Mouse (Mus musculus) cerebellum, adult 18-20 months (tissue): ENCODE results near the gene Rps18.
"Not testable (repeated sequence)": the region's sequence is repeated elsewhere in the genome, so short reads cannot be mapped to it uniquely, and the experiment has no call there.

Experiments used
- DNase-seq, 2 experiments: peaks; one replicate each; pipeline ENCODE4 v3.0.0; 2021

Rps18 gene

DNA sequence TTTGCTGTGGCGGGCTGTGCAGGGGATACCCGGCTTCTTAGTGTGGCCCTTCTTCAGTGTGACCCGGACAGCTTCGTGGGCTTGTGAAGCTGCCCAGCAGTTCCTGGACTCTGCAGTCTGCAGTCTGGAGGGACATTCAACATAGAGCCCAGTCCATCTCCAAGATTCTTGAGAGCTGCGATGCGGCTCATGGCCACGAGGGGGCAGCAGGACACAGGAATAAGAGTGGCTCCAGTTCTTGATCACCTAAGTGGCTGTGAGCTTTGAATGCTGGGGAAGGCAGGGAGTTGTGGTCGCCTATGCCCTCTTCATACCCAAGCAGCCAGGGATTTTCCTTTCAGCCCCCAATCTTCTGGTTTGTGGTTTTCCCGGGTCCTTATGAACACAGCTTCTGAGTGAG is 12.7 kb upstream of the Rps18 start:
- DNase-seq, result peak; percentile 72 to 84

DNA sequence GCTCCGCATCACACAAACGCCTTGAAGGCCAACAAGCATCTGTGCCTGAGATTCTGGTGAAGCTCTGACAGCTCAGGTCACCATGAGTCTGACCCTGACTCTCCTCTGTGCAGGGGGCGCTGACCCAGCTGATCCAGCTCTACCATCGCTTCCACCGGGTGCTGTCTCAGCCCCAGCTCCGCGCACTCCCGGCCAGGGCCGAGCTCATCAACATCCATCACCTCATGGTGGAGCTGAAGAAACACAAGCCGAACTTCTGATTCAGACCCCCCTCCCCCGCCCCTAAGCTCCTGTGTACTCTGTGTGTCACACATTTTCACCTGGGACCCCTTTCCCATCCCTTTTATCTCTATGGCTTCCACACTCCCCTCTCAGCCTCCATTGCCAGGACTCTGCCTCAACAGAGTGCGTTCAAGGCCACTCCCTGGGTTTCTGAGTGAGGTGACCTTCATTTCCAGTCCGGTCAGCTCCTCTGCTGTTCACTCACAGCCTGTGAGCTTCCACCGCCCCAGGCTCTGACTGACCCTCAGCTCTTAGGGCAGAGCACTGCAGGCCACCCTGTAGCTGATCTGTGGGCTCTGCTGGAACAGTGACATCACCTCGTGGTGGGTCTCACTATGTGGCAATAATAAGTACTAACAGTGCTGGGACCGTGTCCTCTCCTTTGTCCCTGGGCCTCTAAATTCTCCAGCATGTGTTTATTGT is 10.2 kb upstream of the Rps18 start:
- DNase-seq, result no peak

DNA sequence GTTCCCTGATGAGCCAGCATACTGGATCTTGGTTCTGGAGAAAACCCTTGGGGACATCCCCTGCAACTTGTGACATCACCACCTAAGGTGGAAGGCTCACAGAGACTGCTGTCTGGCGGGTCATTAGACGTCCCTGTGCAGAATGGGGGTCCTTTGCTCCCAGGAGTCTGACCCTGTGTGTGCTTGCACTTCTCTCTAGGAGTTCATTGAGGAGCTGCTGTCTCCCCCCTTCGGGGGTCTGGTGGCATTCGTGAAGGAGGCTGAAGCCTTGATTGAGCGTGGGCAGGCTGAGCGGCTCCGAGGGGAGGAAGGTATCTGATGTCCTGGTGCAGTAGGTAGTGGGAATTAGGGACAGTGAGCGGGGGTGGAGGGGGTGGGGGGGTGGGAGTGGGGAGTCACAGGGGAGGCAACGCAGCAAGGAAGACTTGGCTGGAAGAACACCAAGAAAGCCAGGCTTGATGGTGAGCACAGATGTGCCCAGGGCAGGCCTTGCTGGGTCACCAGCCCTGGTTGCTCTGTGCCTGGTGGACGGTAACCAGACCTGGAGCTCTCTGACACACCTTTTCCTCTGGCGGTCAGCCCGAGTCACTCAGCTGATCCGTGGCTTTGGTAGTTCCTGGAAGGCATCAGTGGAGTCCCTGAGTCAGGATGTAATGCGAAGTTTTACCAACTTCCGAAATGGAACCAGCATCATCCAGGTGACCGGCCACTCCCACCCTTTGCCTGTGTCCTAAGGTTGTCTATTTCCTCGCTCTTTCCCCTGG is 9.5 kb upstream of the Rps18 start:
- DNase-seq, result no peak

DNA sequence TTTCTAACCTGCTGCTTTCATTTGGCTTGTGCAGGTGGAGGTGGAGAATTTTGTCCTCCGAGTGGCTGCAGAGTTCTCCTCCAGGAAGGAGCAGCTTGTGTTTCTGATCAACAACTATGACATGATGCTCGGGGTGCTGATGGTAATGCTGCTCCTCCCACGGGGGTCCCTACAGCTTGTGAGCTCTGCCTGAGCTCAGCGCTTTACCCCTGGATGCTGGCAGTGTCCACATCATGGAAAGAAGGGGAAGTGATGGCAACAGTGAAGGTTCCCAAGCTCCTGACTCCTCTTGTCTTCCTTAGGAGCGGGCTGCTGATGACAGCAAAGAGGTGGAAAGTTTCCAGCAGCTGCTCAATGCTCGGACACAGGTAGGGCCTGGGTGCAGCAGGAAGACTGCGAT is 7.1 kb upstream of the Rps18 start:
- no peak for DNase-seq

DNA sequence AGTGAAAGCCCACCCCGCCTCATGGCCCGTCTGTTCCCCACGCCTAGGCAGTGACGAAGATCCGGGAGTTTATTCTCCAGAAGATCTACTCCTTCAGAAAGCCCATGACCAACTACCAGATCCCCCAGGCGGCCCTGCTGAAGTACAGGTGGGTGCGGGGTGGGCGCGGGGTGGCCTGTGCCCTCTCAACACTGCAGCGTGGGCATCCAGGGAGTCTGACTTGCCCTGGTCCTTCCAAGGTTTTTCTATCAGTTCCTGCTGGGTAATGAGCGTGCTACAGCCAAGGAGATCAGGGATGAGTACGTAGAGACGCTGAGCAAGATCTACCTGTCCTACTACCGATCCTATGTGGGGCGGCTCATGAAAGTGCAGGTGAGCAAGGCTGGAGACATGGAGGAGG is 4.1 kb upstream of the Rps18 start:
- no peak for DNase-seq

DNA sequence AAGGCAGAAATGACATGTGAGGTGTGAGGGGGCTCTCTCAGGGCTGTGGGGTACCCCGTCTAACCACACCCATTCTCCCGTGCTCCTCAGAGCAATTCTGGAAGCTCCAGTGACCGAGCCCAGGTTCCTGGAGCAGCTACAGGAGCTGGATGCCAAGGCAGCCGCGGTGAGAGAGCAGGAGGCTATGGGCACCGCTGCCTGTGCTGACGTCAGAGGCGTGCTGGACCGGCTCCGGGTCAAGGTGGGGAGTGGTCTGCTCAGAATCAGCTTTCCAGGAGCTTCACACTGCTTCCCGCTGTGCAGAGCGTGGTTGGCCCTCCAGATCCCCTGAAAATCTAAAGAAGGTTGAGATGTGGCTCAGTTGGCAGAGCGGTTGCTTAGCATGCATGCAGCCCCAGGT is 3.3 kb upstream of the Rps18 start:
- DNase-seq, result no peak

DNA sequence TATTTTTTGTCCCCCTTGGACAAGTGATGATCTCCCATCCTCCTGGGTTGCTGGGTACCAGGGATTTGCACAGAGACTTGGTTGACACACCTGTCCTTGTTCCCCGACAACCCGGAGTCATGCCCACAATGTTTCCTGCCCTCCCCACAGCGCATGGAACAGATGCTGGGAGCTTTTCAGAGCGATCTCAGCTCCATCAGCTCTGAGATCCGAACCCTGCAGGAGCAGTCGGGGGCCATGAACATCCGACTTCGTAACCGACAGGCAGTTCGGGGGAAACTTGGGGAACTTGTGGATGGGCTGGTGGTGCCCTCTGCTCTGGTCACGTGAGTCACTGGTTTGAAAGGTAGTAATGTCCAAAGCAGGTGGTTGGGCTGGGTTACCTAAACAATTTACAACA is 2.6 kb upstream of the Rps18 start:
- no peak for DNase-seq

DNA sequence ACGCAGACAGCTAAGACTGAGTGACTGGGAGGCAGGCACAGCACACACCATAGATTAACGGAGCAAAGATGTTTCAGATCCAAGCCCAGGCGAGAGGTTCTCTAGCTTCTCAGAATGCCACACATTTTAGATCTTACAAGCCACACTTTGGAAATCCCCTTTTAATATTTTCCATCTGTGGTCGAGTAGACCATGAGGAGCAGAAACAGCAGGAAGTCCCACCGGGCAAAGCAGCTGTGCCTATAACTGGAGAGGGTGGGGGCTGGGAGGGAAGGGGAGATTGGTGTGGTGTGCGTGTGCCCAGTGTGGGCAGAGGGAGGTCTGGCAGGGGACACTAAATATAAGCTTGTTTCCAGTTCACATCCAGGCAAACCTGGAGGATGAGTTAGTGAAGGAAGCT is 1.7 kb upstream of the Rps18 start:
- DNase-seq, result no peak

DNA sequence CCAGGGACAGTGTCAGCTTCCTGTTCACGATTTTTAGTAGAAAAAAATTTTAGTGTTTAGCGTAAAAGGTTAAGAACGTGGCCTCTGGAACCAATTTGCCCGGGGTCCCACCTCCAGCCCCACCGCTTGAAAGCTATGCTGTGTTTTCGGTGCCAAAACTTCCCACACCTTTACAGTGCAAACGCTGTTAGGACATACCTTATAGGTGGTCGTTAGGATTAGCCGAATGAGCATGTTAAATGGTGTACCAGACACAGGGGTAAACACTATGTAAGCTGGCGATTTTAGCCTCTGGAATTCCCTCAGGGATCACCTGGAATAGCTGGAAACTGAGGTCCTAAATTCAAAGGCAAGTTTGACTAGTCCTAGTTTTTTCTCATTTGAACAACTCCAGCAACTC is 535 bp upstream of the Rps18 start:
- no peak for DNase-seq

DNA sequence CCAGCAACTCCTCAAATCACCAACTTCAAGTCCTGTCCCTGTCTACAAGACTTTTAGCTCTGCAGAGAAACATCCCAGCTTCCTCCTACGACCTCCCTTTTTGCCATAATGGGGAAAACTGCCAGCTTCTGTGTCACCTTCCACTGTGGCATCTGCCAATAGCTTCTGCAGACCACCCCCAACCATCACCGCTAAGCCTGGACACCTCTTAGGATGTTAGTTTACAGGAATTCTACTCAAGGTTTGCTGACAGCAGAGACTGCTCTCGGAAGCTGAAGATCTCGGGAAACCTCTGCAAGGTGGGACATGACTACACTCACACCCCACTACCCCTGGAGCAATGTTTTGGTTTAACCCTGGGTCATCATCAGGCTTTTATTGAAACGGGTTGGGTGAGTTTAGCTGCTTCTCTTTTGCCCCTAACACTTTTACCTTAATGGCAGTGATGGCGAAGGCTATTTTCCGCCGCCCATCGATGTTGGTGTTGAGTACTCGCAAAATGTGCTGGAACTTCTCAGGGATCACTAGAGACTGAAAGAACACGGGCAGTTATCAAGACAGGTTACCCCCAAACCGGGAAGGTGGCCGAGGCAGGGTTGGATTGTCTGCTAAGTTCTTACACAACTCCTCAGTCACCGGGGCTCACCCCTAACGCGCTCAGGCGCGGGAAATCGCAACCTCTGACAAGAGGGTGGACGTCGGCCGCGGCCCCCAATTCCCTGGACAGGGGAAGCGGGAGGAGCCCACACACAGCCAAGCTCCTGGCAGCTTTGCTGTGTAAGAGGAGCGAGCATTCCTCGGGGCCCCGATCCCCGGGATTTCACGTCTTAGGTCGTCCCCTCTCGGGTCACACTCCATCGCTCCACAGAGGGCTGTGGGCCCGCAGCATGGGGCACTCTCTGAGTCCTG is 901 bp downstream of the Rps18 start:
- no peak for DNase-seq

DNA sequence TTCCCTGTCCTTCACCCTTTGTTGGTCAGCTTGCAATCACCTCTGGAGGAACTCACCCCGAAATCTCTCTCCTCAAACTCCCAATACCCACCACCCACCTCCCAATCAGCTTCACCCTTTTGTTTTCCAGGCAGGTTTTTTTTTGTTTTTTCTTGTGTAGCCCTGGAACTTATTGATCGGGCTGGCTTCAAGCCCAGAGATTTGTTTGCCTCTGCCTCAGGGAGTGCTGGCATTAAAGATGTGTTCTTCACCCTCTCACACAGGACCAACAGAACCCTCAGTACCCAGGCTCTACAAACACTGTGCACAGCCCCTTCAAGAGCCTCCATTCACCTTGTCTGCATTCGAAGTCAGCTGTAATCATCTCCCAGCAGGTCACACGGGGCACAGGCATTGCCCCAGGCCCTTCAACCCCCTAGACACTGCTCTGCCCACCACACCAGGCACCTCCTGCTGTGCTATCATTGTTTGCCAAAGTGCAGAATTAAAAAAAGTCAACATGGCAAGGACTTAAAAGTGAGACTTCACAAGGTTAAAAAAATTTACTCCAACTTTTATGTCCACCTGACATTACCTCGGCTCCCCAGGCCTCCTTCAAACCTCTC is 1.7 kb downstream of the Rps18 start:
- DNase-seq, result no peak

DNA sequence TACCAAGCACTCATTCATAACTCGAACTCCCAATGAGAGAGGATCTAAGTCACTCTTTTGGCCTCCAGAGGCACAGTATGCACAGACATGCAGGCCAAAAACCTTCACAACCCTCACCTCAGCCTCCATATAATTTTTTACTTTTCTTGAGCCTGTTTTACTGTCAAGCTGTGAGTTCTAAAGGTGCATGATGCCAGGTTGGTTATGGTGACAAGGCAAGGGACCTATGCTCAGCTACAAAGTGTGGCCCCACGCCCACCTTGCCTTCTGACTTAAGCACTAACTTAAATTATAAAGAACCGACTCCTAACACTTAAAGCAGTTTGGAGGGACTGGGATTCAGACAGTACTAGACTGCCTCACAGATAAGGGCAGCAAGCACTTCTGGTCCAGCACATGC is 2.5 kb downstream of the Rps18 start:
- DNase-seq, result no peak

DNA sequence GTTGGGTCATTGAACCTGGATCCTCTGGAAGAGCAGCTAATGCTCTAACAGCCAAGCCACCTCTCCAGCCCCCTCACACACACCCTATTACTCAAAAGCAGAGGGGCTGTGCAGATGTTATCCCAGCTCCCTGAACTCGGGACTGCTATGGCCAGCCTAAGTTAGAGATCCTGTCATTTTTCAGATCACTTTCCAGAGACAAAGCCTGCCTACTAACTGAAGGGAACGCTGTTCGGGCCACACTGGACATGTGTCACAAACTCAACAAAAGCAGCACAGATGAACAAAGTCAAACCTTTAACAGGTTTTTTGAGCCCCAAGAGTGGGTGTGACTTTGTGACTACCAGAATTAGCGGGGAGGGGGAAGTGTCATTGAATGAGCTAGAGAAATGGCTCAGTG is 2.9 kb downstream of the Rps18 start:
- no peak for DNase-seq

DNA sequence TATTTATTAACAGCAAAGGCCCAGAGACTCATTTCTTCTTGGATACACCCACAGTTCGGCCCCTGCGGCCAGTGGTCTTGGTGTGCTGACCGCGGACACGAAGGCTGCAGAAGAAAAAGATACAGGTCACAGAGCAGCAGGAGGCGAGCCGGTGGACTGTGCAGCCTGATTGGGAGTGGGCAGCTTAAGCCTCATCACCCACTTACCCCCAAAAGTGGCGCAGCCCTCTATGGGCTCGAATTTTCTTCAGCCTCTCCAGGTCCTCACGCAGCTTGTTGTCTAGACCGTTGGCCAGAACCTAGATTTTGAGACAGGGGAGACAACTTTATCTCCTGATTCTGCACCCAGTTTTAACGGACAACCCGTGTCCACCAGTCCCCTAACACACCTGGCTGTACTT is 3.8 kb downstream of the Rps18 start:
- not testable (repeated sequence) for DNase-seq

DNA sequence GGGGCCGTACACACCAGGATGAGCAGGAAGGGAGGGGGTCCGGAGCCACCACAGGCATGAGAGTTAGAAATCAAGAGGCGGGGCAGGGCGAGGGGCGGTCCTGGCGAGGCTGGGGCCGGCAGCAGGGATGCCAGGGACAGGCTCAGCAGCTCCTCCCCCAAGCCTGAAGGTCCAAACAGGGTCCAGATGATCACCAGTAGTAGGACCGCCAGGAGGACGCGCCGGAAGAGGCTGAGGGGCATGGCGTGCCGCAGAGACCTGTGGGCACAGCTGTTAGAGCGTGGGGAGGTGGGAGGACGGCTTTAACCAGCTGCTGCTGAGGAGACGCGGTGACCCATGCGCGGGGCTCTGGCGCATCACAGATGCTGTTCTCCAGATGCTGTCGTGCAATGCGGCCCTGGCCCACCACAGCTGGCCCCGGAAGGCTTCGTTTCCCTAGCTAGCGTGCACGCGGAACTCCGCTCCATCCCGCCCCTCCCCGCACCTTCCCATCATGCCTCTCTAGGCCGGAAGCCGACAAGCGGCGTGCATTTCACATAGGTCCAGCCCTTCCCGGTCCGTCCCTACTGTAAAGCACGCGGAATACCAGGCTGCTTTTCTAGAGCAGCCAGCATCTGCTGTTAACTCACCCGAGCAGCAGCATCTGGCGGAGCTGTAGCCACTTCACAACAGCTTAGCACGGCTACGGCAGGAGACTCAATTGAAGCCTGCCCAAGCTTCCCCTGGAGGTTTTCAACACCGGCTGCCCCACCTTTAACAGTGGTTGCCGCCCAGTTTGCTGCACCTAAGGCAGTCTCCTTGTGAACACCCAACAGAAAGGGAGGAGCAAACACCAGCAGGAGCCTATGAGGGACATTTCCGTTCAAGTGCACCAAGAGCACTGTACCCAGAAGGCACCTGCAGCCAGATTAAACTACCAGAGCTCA is 4.5 kb downstream of the Rps18 start, which contains the start of gene B3galt4:
B3galt4 (minus strand) TSS at position 468 of the 926 bp plus-strand sequence.
- DNase-seq, result peak; percentile 68 to 72

DNA sequence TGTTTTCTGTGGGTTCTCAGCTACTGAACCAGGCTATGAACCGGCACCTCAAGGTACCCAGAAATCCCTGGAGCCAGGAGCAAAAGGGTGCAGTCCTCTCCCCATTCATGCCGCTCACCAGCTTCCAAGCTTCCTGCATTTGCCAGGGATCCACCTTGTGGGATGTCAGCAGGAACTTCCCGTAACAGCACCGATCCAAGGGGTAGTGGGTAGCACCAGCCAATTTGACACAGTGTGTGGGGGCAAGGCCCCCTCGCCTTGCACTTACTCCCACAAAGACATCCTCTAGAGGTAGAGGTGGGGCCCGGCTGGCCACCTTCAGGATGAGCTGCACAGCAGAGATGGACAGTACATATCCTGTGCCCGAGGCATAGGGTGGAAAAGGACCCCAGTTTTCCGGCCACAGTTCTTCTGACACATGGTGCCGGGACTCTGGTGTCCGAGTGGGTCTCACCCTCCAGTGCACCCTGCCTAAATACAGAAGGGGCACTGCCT is 5.6 kb downstream of the Rps18 start:
- no peak for DNase-seq

DNA sequence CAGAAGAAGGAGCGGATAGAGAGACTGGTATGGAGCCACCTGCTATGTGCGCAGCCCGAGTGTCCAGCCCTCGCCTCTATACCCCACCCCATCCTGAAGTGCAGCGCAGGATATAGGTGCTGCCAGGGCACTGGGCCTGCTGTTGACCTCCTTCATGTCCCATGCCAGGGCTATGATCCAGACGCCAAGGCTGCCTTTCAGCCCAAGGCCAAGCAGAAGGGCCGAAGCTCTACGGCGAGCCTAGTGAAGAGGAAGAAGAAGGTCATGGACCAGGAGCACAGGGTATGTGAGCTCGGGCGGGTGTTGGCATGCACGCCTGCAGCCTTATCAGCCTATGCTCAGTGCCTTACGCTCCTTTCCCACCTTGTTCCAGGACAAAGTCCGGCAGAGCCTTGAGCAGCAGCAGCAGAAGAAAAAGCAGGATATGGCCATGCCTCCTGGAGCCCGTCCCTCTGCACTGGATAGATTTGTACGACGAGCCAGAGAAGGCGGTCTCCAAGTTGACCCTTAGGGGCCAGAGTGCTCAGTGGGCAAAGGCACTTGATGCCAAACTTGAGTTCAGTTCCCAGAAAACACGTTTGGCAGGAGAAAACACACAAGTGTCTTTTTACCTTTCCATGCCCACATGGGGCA is 6.8 kb downstream of the Rps18 start:
- no peak for DNase-seq

DNA sequence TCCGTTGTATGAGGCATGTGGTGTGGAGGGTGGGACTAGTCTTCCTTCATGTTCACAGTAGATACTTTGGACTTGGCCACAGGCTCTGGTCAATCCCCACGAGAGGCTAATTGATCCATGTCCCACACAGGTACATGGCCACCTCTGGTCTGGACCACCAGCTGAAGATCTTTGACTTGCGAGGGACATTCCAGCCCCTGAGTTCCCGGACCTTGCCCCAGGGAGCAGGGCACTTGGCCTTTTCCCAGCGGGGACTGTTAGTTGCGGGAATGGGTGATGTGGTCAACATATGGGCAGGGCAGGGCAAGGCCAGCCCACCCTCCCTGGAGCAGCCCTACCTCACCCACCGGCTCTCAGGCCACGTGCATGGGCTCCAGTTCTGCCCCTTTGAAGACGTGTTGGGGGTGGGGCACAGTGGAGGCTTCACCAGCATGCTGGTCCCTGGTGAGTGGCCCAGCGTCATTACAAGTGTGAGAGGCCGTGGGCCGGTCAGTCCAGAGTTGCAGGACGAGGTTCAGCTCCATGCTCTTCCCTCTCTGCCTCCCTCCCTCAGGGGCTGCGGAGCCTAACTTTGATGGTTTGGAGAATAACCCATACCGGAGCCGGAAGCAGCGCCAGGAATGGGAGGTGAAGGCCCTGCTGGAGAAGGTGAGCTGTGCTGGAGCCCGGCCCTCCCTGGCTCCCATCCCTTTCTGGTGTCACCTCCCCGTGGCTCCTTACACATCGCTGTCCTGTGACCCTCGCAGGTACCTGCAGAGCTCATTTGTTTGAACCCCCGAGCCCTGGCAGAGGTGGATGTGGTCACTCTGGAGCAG is 7.5 kb downstream of the Rps18 start:
- DNase-seq, result no peak

DNA sequence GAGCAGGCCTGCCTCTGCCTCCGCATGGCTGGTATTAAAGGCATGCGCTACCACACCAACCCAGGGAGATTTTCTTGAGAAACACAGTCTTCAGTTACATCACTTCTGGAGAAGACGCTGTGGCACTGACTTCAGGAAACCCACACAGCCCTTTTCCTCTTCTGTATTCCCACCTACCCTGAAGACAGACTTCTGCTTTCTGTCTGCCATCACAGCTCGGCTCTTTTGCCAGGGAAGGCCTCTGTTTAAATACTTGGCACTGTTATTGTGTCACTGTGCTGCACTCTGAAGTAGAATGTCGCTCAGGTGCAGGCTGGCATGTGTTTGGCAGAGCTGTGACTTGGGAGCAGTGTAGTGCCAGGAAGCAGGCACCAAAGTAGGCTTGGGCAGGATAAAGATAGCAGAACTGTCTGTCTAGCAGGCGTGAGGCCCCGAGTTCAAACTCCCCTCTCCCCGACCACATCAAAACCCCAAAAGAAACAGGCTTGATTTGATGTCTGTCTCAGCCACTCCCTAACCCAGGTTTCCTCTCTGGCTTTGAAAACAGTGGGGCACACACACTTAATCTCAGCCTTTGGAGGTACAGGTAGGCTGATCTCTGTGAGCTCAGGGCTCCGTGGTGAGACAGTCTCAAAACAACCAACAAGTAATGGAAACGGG is 8.2 kb downstream of the Rps18 start:
- no peak for DNase-seq

DNA sequence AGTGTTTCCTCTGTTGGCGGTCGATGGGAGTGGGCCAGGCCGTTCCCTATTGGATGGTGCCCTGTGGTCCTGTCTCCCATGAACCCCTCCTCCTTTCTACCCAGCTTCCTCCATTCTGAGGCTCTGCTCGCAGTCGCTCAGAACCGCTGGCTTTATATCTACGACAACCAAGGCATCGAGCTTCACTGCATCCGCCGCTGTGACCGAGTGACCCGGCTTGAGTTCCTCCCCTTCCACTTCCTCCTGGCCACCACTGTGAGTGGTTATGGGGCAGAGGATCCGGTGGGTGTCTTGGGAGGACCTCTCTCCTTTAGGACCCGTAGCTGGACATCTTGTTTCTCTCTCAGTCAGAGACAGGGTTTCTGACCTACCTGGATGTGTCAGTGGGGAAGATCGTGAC is 12.3 kb downstream of the Rps18 start:
- DNase-seq, result no peak
